Mouse (Mus musculus) lung, adult 10 weeks (tissue): Measurements from ENCODE around the gene Mrpl28. TPM values are rescaled to one million over a fixed set of nuclear protein-coding genes. Genes with fewer than 3 reads are reported as not detected.

Source experiments
- polyA plus RNA-seq: library from polyadenylated mRNA; stranded (reverse); fragments of 350-450 nt; fragmentation: Illumina TruSeq; extraction: RNeasy Lipid Tissue Mini Kit (QIAGEN cat#74804); gene quantifications from one replicate; pipeline ENCODE4 v1.2.3, GENCODE M21; 2014; ENCODE audit warnings: low read depth, low replicate concordance; ENCODE audit not compliant: insufficient read depth

The Mrpl28 gene
- polyA plus RNA-seq = 76.8 TPM

DNA sequence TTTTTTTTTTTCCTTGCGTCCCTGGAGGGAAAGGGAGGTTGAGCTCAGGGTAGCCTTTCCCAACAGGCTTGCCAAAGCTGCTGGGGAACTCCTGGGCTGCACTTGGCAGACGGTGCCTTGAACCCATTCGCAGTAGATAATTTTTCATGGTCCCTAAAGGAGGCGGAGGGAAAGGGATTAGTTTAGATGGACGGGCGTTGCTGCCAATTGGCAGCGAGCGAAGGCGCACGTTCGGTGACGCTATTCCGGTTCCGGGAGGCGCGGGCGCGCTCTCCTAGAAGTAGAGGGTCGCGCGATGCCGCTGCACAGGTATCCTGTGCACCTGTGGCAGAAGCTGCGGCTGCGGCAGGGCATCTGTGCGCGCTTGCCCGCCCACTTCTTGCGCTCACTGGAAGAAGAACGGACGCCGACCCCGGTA, at the start of gene Mrpl28:
Gene Mrpl28 (plus strand): TSS at position 234 of the 418 bp plus-strand sequence.

DNA sequence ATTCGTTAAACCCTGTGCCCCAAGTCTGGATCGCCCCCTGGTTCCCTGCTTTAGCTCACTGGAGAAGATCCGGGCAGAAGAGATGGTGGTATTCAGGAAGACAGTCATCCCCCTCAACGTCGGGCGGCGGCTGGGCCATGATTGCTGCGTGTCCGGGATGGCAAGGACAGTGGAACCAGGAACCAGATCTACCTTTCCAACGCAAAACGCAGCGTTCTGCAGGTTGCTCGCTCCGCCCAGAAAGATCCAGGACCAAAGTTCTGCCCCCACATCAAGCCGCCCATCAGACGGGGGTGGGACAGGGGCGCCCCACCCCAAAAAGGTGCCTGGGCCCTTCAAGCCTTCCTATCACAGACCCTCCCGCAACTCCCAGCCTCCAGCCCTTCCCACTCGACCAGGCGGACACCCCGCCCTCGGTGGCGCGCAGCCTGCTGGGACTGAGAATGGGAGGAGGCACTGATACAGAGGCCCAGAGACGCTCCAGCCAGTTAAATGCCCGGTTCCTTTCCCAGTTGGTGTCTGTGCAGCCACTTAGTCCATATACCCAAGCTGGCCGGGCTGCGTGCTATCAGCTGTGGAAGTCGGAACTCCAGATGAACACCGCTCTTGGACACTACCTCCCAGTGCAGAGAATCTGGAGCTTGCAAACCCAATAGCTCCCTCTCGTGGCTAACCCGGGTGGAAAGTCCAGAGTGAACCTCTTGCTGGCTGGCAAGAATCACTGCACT, 33.2 kb upstream of the Mrpl28 start, which contains the start of gene Decr2:
Gene Decr2 (minus strand): TSS at position 433 of the 728 bp plus-strand sequence.

DNA sequence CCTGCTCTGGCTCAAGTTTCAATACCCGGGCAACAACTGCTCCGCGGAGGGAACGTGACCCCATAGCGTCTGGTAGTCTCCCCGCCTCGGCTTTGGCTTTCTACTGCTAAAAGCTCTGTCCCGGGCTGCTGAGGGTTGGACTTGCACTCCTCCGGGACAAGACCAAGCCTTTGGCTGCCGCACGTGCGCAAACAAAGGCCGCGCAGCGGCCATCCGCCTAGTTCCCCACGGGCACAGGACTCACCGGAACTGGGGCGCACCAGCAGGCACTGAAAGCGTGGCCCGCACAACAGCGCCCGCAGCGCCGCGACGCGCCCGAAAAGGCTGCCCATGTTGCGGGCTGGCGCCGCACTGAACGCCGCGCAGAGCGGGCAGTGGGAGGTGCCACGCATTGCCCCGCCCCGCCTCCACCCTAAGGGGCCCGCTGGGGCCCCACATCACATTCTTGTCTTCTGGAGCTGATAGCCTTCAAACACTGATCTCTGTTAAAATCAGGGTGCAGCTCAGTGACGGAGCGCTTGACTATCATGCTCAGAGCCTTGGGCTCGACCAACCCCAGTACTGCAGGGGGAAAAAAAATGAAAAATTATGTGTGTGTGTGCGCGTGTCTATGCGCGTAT, 28.1 kb upstream of the Mrpl28 start, which contains the start of gene Nme4:
Gene Nme4 (minus strand): TSS at position 482 of the 620 bp plus-strand sequence.

DNA sequence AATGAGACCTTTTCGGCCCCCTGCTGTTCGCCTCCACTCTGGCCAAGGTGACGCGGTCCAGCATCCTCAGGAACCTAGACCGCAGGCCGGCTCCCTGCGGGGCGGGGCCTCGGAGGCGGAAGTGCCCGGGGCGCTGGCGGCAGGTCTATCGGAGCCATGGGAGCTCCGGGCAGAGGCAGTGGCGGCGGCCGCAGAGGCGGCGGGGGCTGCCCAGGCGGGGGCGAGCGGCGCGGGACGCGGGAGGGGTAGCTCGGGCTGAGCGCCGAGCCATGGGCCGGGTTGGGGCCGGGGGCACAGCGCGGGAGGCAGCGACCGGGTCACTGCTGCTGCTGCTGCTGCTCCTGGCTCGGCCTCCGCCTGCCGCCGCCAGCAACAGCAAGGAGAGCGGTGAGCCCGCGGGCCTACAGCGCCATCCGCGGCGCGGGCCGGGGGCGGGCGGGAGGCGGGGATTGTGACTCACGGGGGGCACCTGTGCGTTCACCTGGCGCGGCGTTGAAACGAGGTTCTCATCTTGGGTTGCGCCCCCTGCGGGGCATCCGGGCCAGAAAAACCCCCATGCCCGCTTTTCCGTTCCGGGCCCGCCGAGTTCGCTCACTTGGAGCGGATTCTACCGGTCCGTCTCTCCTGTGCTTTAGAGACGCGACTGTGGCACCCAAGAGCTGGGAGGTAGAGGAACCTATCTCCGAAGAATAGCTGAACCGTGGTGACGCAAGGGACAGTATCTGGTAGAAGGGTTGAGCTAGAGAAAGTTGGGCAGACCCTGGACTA, 9.9 kb upstream of the Mrpl28 start, which contains the start of gene Tmem8:
Gene Tmem8 (plus strand): TSS at position 119 of the 768 bp plus-strand sequence.

DNA sequence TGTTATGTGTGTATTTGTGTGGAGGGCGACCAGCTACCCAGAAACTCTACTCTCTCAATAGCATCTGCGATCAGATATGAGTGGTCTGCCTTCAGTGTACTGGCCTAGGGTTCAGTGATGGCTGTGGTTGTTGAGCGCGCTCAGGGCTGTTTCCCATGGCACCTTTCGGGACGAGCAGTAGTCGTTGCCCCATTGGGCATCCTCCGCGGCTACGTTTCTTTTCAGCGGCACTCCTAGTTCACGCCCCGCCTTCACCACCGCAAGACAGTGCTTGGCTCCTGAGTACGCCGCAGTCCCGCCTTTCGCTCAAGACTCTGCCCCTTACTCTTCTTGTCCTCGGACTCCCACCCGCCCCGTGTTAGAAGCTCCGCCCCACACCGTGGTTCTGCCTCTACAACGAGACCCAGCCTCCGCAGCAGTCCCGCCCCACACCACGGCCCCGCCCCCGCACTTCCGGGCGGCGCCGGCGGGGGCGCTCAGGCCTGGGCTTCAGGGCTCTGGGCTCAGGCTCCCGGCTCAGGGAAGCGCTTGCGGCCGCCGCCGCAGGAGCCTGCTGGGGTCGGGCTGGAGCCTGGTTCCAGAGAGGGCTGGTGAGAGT, 15.0 kb downstream of the Mrpl28 start, which contains the start of gene Axin1:
Gene Axin1 (plus strand): TSS at position 450 of the 598 bp plus-strand sequence.

Other genes starting within 250 kb of the Mrpl28 start
- 42.2 TPM for gene Mettl26, start 248.4 kb upstream of the Mrpl28 start, polyA plus RNA-seq
- 0.25 TPM for gene Wfikkn1, start 242.6 kb upstream of the Mrpl28 start, polyA plus RNA-seq
- 16.6 TPM for gene Rab40c, start 203.8 kb upstream of the Mrpl28 start, polyA plus RNA-seq
- 34.5 TPM for gene Pigq, start 178.6 kb upstream of the Mrpl28 start, polyA plus RNA-seq
- 7.5 TPM for gene Nhlrc4, start 178.5 kb upstream of the Mrpl28 start, polyA plus RNA-seq
- not detected for gene A930017K11Rik, start 170.9 kb upstream of the Mrpl28 start, polyA plus RNA-seq
- gene Capn15, start 137.7 kb upstream of the Mrpl28 start, polyA plus RNA-seq = 6.4 TPM
- gene Rab11fip3, start 53.9 kb upstream of the Mrpl28 start, polyA plus RNA-seq = 10.4 TPM
- gene Decr2, start 33.2 kb upstream of the Mrpl28 start, polyA plus RNA-seq = 9.6 TPM
- 3.2 TPM for gene Nme4, start 27.9 kb upstream of the Mrpl28 start, polyA plus RNA-seq
- 10.8 TPM for gene Tmem8, start 10.2 kb upstream of the Mrpl28 start, polyA plus RNA-seq
- gene Axin1, start 15.2 kb downstream of the Mrpl28 start, polyA plus RNA-seq = 18.3 TPM
- gene Pdia2, start 75.6 kb downstream of the Mrpl28 start, polyA plus RNA-seq = 0.95 TPM
- gene Rgs11, start 79.5 kb downstream of the Mrpl28 start, polyA plus RNA-seq = 12.0 TPM
- gene Arhgdig, start 84.3 kb downstream of the Mrpl28 start, polyA plus RNA-seq = 39.2 TPM
- gene Fam234a, start 120.7 kb downstream of the Mrpl28 start, polyA plus RNA-seq = 29.0 TPM
- gene Luc7l, start 129.4 kb downstream of the Mrpl28 start, polyA plus RNA-seq = 22.6 TPM